Mouse (Mus musculus): ENCODE measurements at regions not wholly inside any gene's neighbourhood (a gene's known extent, or its start where the extent isn't known, plus 50 kb on each side); places are given as distances from the start of the nearest gene placed in this dataset.

DNA sequence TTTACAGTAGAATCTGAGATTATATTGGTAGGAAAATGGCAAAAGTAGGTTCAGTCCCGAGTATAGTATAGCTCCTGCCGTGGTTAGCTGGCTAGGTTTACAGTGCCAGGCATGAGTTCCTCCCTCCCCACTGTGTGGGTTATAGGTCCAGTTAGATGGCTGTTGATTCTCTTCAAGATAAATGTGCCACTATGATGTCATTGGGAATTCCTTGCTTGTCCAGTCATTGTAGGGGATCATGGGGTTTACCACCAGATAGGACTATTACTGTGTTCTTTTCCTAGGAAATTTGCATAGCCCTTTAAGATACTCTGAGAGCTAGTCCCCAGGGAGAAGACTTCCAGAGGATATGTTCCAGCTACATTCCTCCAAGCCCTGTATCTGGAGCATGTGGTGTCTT, 119.2 kb upstream of the Itga4 start:
- TF ChIP-seq GATA1 (IDR thresholded peaks at IDR 0.05; ENCODE audit: low read length) (no peak), TAL1 (IDR thresholded peaks at IDR 0.05; ENCODE audit: low read length) (no peak)

Measured in erythroblast, embryonic 14.5 days (primary cell).